Mouse (Mus musculus): ENCODE measurements around the gene Ifna16. TPM values are rescaled to one million over a fixed set of nuclear protein-coding genes. Genes with fewer than 3 reads are reported as not detected.

The Ifna16 gene
- polyA plus RNA-seq, 1 experiment from 2014 or later, result not detected

- H3K4me3 ChIP-seq (ENCODE audit: low read depth, low read length), result no peak overlapping the region
- no peak for ATAC-seq
- H3K9me3 ChIP-seq (ENCODE audit: low read length), result no peaks in the 10 kb centered on the region
- H3K27ac ChIP-seq (ENCODE audit: low read depth), result no peak overlapping the region
- 37% methylated on average over 8 of the region's 8 CpGs for WGBS (ENCODE audit: insufficient replicate concordance)
- no peak for DNase-seq
- H3K27me3 ChIP-seq (ENCODE audit: insufficient read depth, low read length), result no peaks in the 10 kb centered on the region
- H3K36me3 ChIP-seq (replicated peaks; ENCODE audit: insufficient read depth, low read length), result no peaks in the 10 kb centered on the region
- TF ChIP-seq CTCF (IDR thresholded peaks at IDR 0.05; ENCODE audit: low read depth) (peak; percentile 58), EP300 (IDR thresholded peaks at IDR 0.05; ENCODE audit: low read depth) (no peak)
- no peaks in the 10 kb centered on the region for H3K4me1 ChIP-seq (ENCODE audit: insufficient read depth)
- H3K9ac ChIP-seq (replicated peaks), result no peak overlapping the region
- H3K4me2 ChIP-seq (ENCODE audit: low read depth, low read length), result no peak overlapping the region
Measured at GRCm38 (mm10) chr4:88680362-88680761, 3.6 kb upstream of the Ifna16 start.

DNA sequence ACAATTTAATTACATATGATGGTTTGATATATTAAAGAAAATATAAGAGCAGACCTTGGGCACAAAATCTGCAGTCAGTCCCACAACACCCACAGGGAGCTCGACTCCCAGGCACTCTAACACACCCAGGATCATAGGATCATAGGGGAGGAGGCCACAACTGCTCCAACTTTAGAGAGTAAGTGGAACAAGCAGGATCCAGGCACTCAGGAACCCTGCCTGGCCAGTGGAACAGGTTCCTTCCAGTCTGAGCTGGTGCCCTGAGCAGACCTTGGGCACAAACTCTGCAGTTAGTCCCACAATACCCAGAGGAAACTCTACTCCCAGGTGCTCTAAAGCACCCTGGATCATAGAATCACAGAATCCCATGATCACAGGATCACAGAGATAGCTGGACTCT, 21.3 kb downstream of the Ifna16 start:
- no peak overlapping the region for H3K9ac ChIP-seq (replicated peaks)
- no peaks in the 10 kb centered on the region for H3K4me1 ChIP-seq (ENCODE audit: insufficient read depth)
- 18% methylated on average over 1 of the region's 1 CpGs for WGBS (ENCODE audit: insufficient replicate concordance)
- TF ChIP-seq CTCF (IDR thresholded peaks at IDR 0.05; ENCODE audit: low read depth) (no peak), EP300 (IDR thresholded peaks at IDR 0.05; ENCODE audit: low read depth) (no peak)
- no peaks in the 10 kb centered on the region for H3K27me3 ChIP-seq (ENCODE audit: insufficient read depth, low read length)
- no peak overlapping the region for H3K27ac ChIP-seq (ENCODE audit: low read depth)
- no peak overlapping the region for H3K4me3 ChIP-seq (ENCODE audit: low read depth, low read length)
- no peak for DNase-seq
- no peaks in the 10 kb centered on the region for H3K9me3 ChIP-seq (ENCODE audit: low read length)
- no peak overlapping the region for H3K4me2 ChIP-seq (ENCODE audit: low read depth, low read length)
- ATAC-seq, result no peak
- H3K36me3 ChIP-seq (replicated peaks; ENCODE audit: insufficient read depth, low read length), result no peaks in the 10 kb centered on the region

GRCm38 (mm10) chr4:88653644-88654043, 23.1 kb downstream of the Ifna16 start:
- WGBS (ENCODE audit: insufficient replicate concordance), result 67% methylated on average over 3 of the region's 3 CpGs
- DNase-seq (no peak), ATAC-seq (no peak)
- H3K27ac ChIP-seq (ENCODE audit: low read depth), result no peak overlapping the region
- H3K27me3 ChIP-seq (ENCODE audit: insufficient read depth, low read length), result no peaks in the 10 kb centered on the region
- no peak overlapping the region for H3K4me2 ChIP-seq (ENCODE audit: low read depth, low read length)
- H3K9me3 ChIP-seq (ENCODE audit: low read length), result no peaks in the 10 kb centered on the region
- H3K36me3 ChIP-seq (replicated peaks; ENCODE audit: insufficient read depth, low read length), result no peaks in the 10 kb centered on the region
- TF ChIP-seq EP300 (IDR thresholded peaks at IDR 0.05; ENCODE audit: low read depth) (no peak), CTCF (IDR thresholded peaks at IDR 0.05; ENCODE audit: low read depth) (no peak)
- H3K4me1 ChIP-seq (ENCODE audit: insufficient read depth), result no peaks in the 10 kb centered on the region
- H3K4me3 ChIP-seq (ENCODE audit: low read depth, low read length), result no peak overlapping the region
- no peak overlapping the region for H3K9ac ChIP-seq (replicated peaks)

DNA sequence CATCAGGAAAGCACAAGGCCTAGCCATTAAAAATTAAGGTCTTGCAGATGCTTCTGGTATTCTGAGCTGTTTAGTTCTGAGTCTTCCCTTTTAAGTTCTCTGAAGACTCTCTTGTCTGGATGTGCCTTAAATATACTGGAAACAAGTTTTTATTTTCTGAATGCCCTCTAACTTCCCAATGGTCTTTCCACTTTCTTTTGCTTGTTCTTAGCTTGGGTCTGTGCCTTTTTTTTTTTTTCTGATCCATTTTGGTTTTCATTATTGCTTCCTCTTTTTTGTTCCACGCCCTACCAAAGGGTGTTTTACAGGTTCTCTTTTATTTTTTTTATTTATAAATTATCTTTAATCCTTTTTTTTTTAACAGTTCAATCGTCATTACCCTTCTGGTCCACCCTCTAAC, 32.4 kb downstream of the Ifna16 start, which contains the start of gene Ifna13:
TSS of gene Ifna13 (minus strand) at position 101 of the 400 bp plus-strand sequence.
- 41% methylated on average over 2 of the region's 2 CpGs for WGBS (ENCODE audit: insufficient replicate concordance)
- Histone ChIP-seq H3K36me3 (replicated peaks; ENCODE audit: insufficient read depth, low read length) (no peaks in the 10 kb centered on the region), H3K4me3 (ENCODE audit: low read depth, low read length) (no peak within 1 kb of the TSS), H3K4me1 (ENCODE audit: insufficient read depth) (no peaks in the 10 kb centered on the region), H3K9ac (replicated peaks) (no peak within 1 kb of the TSS), H3K9me3 (ENCODE audit: low read length) (no peaks in the 10 kb centered on the region), H3K27me3 (ENCODE audit: insufficient read depth, low read length) (no peaks in the 10 kb centered on the region), H3K27ac (ENCODE audit: low read depth) (no peak within 1 kb of the TSS), H3K4me2 (ENCODE audit: low read depth, low read length) (no peak within 1 kb of the TSS)
- no peak for ATAC-seq
- DNase-seq, result no peak
- no peak for TF ChIP-seq CTCF (IDR thresholded peaks at IDR 0.05; ENCODE audit: low read depth)
- TF ChIP-seq EP300 (IDR thresholded peaks at IDR 0.05; ENCODE audit: low read depth), result no peak

- WGBS (ENCODE audit: insufficient replicate concordance), result 33% methylated on average over 2 of the region's 2 CpGs
- no peaks in the 10 kb centered on the region for H3K27me3 ChIP-seq (ENCODE audit: insufficient read depth, low read length)
- no peak for TF ChIP-seq EP300 (IDR thresholded peaks at IDR 0.05; ENCODE audit: low read depth)
- no peak for TF ChIP-seq CTCF (IDR thresholded peaks at IDR 0.05; ENCODE audit: low read depth)
- ATAC-seq (no peak), DNase-seq (no peak)
- H3K9me3 ChIP-seq (ENCODE audit: low read length), result no peaks in the 10 kb centered on the region
- H3K4me1 ChIP-seq (ENCODE audit: insufficient read depth), result no peaks in the 10 kb centered on the region
- no peak overlapping the region for H3K9ac ChIP-seq (replicated peaks)
- no peak overlapping the region for H3K27ac ChIP-seq (ENCODE audit: low read depth)
- no peak overlapping the region for H3K4me3 ChIP-seq (ENCODE audit: low read depth, low read length)
- no peak overlapping the region for H3K4me2 ChIP-seq (ENCODE audit: low read depth, low read length)
- H3K36me3 ChIP-seq (replicated peaks; ENCODE audit: insufficient read depth, low read length), result no peaks in the 10 kb centered on the region
Measured at GRCm38 (mm10) chr4:88642526-88642925, 34.2 kb downstream of the Ifna16 start.

GRCm38 (mm10) chr4:88641077-88641831, 35.5 kb downstream of the Ifna16 start:
- 20% methylated on average over 11 of the region's 11 CpGs for WGBS (ENCODE audit: insufficient replicate concordance)
- Histone ChIP-seq H3K4me1 (ENCODE audit: insufficient read depth) (no peaks in the 10 kb centered on the region), H3K4me2 (ENCODE audit: low read depth, low read length) (peak overlapping the region; percentile 64), H3K9ac (replicated peaks) (0 out of 2 replicates have a peak overlapping the region, but pooled peaks have one; percentile 40), H3K36me3 (replicated peaks; ENCODE audit: insufficient read depth, low read length) (no peaks in the 10 kb centered on the region), H3K27ac (ENCODE audit: low read depth) (no peak overlapping the region), H3K9me3 (ENCODE audit: low read length) (no peaks in the 10 kb centered on the region), H3K27me3 (ENCODE audit: insufficient read depth, low read length) (no peaks in the 10 kb centered on the region), H3K4me3 (ENCODE audit: low read depth, low read length) (peak overlapping the region; percentile 46)
- TF ChIP-seq EP300 (IDR thresholded peaks at IDR 0.05; ENCODE audit: low read depth), result no peak
- TF ChIP-seq CTCF (IDR thresholded peaks at IDR 0.05; ENCODE audit: low read depth), result peak; percentile 86
- ATAC-seq (peak; percentile 84), DNase-seq (peak; percentile 97)
